Mouse (Mus musculus): ENCODE data around the gene Olfr644. TPM values are rescaled to one million over a fixed set of nuclear protein-coding genes. Genes with fewer than 3 reads are reported as not detected.

Gene Olfr644
- not detected in 2 replicates for polyA plus RNA-seq (2016; fragmentation: Nextera tagmentation; extraction: Ambion mirVana)

GRCm38 (mm10) chr7:104071769-104072168 is at the start of gene Olfr644:
Gene Olfr644, minus strand, starts transcription at chr7:104071869.
- H3K9ac ChIP-seq (replicated peaks): no peak within 1 kb of the TSS
- WGBS: 73% methylated on average over 2 of the region's 2 CpGs
- H3K36me3 ChIP-seq: no peaks in the 10 kb centered on the region
- no peaks in the 10 kb centered on the region for H3K27me3 ChIP-seq
- H3K27ac ChIP-seq (replicated peaks): no peak within 1 kb of the TSS
- no peaks in the 10 kb centered on the region for H3K4me1 ChIP-seq
- 0 out of 2 replicates have a peak, but pooled peaks cover 3% of the 10 kb centered on the region for H3K9me3 ChIP-seq
- no peak within 1 kb of the TSS for H3K4me3 ChIP-seq
- no peak for ATAC-seq (ENCODE audit: low FRiP score, low read depth)
- no peak within 1 kb of the TSS for H3K4me2 ChIP-seq (replicated peaks)

GRCm38 (mm10) chr7:104104757-104104972 is 33.0 kb upstream of the Olfr644 start, which contains the start of gene Olfr646:
Gene Olfr646, plus strand, starts transcription at chr7:104104873.
- no peaks in the 10 kb centered on the region for H3K36me3 ChIP-seq
- no peaks in the 10 kb centered on the region for H3K4me1 ChIP-seq
- H3K4me2 ChIP-seq (replicated peaks): no peak within 1 kb of the TSS
- no peak for ATAC-seq (ENCODE audit: low FRiP score, low read depth)
- H3K9ac ChIP-seq (replicated peaks): no peak within 1 kb of the TSS
- H3K27me3 ChIP-seq: no peaks in the 10 kb centered on the region
- H3K4me3 ChIP-seq: no peak within 1 kb of the TSS
- no peak within 1 kb of the TSS for H3K27ac ChIP-seq (replicated peaks)
- no peaks in the 10 kb centered on the region for H3K9me3 ChIP-seq

- H3K9me3 ChIP-seq: no peaks in the 10 kb centered on the region
- H3K4me2 ChIP-seq (replicated peaks): no peak overlapping the region
- no peak for ATAC-seq (ENCODE audit: low FRiP score, low read depth)
- H3K4me3 ChIP-seq: no peak overlapping the region
- WGBS: 78% methylated on average over 4 of the region's 4 CpGs
- H3K36me3 ChIP-seq: no peaks in the 10 kb centered on the region
- H3K4me1 ChIP-seq: no peaks in the 10 kb centered on the region
- H3K27ac ChIP-seq (replicated peaks): no peak overlapping the region
- H3K9ac ChIP-seq (replicated peaks): no peak overlapping the region
- H3K27me3 ChIP-seq: no peaks in the 10 kb centered on the region
These were observed 32.5 kb upstream of the Olfr644 start for GRCm38 (mm10) chr7:104103913-104104756.

- Histone ChIP-seq H3K4me2 (replicated peaks) (no peak within 1 kb of the TSS), H3K4me1 (no peaks in the 10 kb centered on the region), H3K9ac (replicated peaks) (no peak within 1 kb of the TSS), H3K27ac (replicated peaks) (no peak within 1 kb of the TSS), H3K9me3 (no peaks in the 10 kb centered on the region), H3K36me3 (no peaks in the 10 kb centered on the region), H3K27me3 (no peaks in the 10 kb centered on the region), H3K4me3 (no peak within 1 kb of the TSS)
- WGBS: 94% methylated on average over 1 of the region's 1 CpGs
- no peak for ATAC-seq (ENCODE audit: low FRiP score, low read depth)
These were observed 13.7 kb upstream of the Olfr644 start, which contains the start of gene Olfr645 for GRCm38 (mm10) chr7:104085365-104085764. Gene Olfr645, minus strand, starts transcription at chr7:104085465.

GRCm38 (mm10) chr7:104061345-104061744 is 10.3 kb downstream of the Olfr644 start, which contains the start of gene 4930516K23Rik:
Gene 4930516K23Rik, minus strand, starts transcription at chr7:104061445.
- Histone ChIP-seq H3K4me1 (no peaks in the 10 kb centered on the region), H3K36me3 (no peaks in the 10 kb centered on the region), H3K9me3 (no peaks in the 10 kb centered on the region), H3K4me2 (replicated peaks) (no peak within 1 kb of the TSS), H3K9ac (replicated peaks) (no peak within 1 kb of the TSS), H3K4me3 (no peak within 1 kb of the TSS), H3K27me3 (no peaks in the 10 kb centered on the region), H3K27ac (replicated peaks) (no peak within 1 kb of the TSS)
- WGBS: 43% methylated on average over 2 of the region's 2 CpGs
- ATAC-seq (ENCODE audit: low FRiP score, low read depth): no peak

- Histone ChIP-seq H3K9ac (replicated peaks) (no peak overlapping the region), H3K27me3 (no peaks in the 10 kb centered on the region), H3K4me3 (no peak overlapping the region), H3K4me1 (no peaks in the 10 kb centered on the region), H3K4me2 (replicated peaks) (no peak overlapping the region), H3K36me3 (no peaks in the 10 kb centered on the region), H3K9me3 (no peaks in the 10 kb centered on the region), H3K27ac (replicated peaks) (no peak overlapping the region)
- WGBS: 88% methylated on average over 1 of the region's 1 CpGs
- ATAC-seq (ENCODE audit: low FRiP score, low read depth): no peak
These were observed 12.5 kb downstream of the Olfr644 start for GRCm38 (mm10) chr7:104059215-104059614.

GRCm38 (mm10) chr7:104052566-104052965 is 19.1 kb downstream of the Olfr644 start, which contains the start of gene Olfr642:
Gene Olfr642, minus strand, starts transcription at chr7:104052666.
- H3K27me3 ChIP-seq: no peaks in the 10 kb centered on the region
- no peak within 1 kb of the TSS for H3K9ac ChIP-seq (replicated peaks)
- H3K4me3 ChIP-seq: no peak within 1 kb of the TSS
- H3K4me1 ChIP-seq: no peaks in the 10 kb centered on the region
- 60% methylated on average over 1 of the region's 1 CpGs for WGBS
- ATAC-seq (ENCODE audit: low FRiP score, low read depth): no peak
- no peaks in the 10 kb centered on the region for H3K9me3 ChIP-seq
- no peaks in the 10 kb centered on the region for H3K36me3 ChIP-seq
- no peak within 1 kb of the TSS for H3K4me2 ChIP-seq (replicated peaks)
- no peak within 1 kb of the TSS for H3K27ac ChIP-seq (replicated peaks)

GRCm38 (mm10) chr7:104050745-104051144 is 20.9 kb downstream of the Olfr644 start:
- Histone ChIP-seq H3K4me3 (no peak overlapping the region), H3K9ac (replicated peaks) (no peak overlapping the region), H3K27me3 (no peaks in the 10 kb centered on the region), H3K9me3 (no peaks in the 10 kb centered on the region), H3K36me3 (no peaks in the 10 kb centered on the region), H3K4me2 (replicated peaks) (no peak overlapping the region), H3K4me1 (no peaks in the 10 kb centered on the region), H3K27ac (replicated peaks) (no peak overlapping the region)
- WGBS: 91% methylated on average over 4 of the region's 4 CpGs
- no peak for ATAC-seq (ENCODE audit: low FRiP score, low read depth)

GRCm38 (mm10) chr7:104035145-104035544 is 36.5 kb downstream of the Olfr644 start, which contains the start of gene Olfr641:
Gene Olfr641, plus strand, starts transcription at chr7:104035445.
- no peak within 1 kb of the TSS for H3K4me2 ChIP-seq (replicated peaks)
- no peak for ATAC-seq (ENCODE audit: low FRiP score, low read depth)
- no peaks in the 10 kb centered on the region for H3K9me3 ChIP-seq
- WGBS: 79% methylated on average over 1 of the region's 1 CpGs
- no peaks in the 10 kb centered on the region for H3K27me3 ChIP-seq
- no peak within 1 kb of the TSS for H3K9ac ChIP-seq (replicated peaks)
- H3K4me3 ChIP-seq: no peak within 1 kb of the TSS
- no peaks in the 10 kb centered on the region for H3K4me1 ChIP-seq
- no peaks in the 10 kb centered on the region for H3K36me3 ChIP-seq
- no peak within 1 kb of the TSS for H3K27ac ChIP-seq (replicated peaks)

- Histone ChIP-seq H3K36me3 (no peaks in the 10 kb centered on the region), H3K27ac (replicated peaks) (no peak overlapping the region), H3K9me3 (no peaks in the 10 kb centered on the region), H3K4me2 (replicated peaks) (no peak overlapping the region), H3K9ac (replicated peaks) (no peak overlapping the region), H3K4me3 (no peak overlapping the region), H3K4me1 (no peaks in the 10 kb centered on the region), H3K27me3 (no peaks in the 10 kb centered on the region)
- no peak for ATAC-seq (ENCODE audit: low FRiP score, low read depth)
- WGBS: 81% methylated on average over 3 of the region's 3 CpGs
These were observed 44.7 kb downstream of the Olfr644 start for GRCm38 (mm10) chr7:104026978-104027377.

GRCm38 (mm10) chr7:104025473-104025872 is 46.2 kb downstream of the Olfr644 start, which contains the start of gene Olfr640:
Gene Olfr640, minus strand, starts transcription at chr7:104025573.
- no peak for ATAC-seq (ENCODE audit: low FRiP score, low read depth)
- Histone ChIP-seq H3K4me3 (no peak within 1 kb of the TSS), H3K27ac (replicated peaks) (no peak within 1 kb of the TSS), H3K27me3 (no peaks in the 10 kb centered on the region), H3K36me3 (no peaks in the 10 kb centered on the region), H3K9me3 (no peaks in the 10 kb centered on the region), H3K9ac (replicated peaks) (no peak within 1 kb of the TSS), H3K4me2 (replicated peaks) (no peak within 1 kb of the TSS), H3K4me1 (no peaks in the 10 kb centered on the region)
- WGBS: 87% methylated on average over 6 of the region's 6 CpGs

GRCm38 (mm10) chr7:104021651-104022050 is 50.0 kb downstream of the Olfr644 start:
- no peaks in the 10 kb centered on the region for H3K36me3 ChIP-seq
- no peak overlapping the region for H3K4me3 ChIP-seq
- ATAC-seq (ENCODE audit: low FRiP score, low read depth): no peak
- H3K4me1 ChIP-seq: no peaks in the 10 kb centered on the region
- no peak overlapping the region for H3K9ac ChIP-seq (replicated peaks)
- H3K4me2 ChIP-seq (replicated peaks): no peak overlapping the region
- no peak overlapping the region for H3K27ac ChIP-seq (replicated peaks)
- WGBS: 94% methylated on average over 6 of the region's 6 CpGs
- no peaks in the 10 kb centered on the region for H3K27me3 ChIP-seq
- no peaks in the 10 kb centered on the region for H3K9me3 ChIP-seq
